Mouse (Mus musculus) midbrain, embryonic 14.5 days (tissue): ENCODE data around the gene Zfp648. TPM values are rescaled to one million over a fixed set of nuclear protein-coding genes. Genes with fewer than 3 reads are reported as not detected.

Source experiments
- ATAC-seq: fragments of 200-750 bp; cut with Nextera tagmentation; 2 replicates; pipeline ENCODE4 v1.8.0; 2017; ENCODE audit warnings: moderate number of reproducible peaks, moderate library complexity; ENCODE audit not compliant: low FRiP score, low TSS enrichment
- DNase-seq: peaks from one replicate; pipeline ENCODE4 v3.0.0-alpha.2; 2015
- H3K27ac ChIP-seq: fragments of 300-500 bp; sonication (generic); replicated peaks from 2 replicates; pipeline ENCODE4 v1.5.1; 2014; ENCODE audit warnings: mild to moderate bottlenecking, low read depth, low read length, moderate library complexity
- H3K27me3 ChIP-seq: fragments of 300-500 bp; sonication (generic); 2 replicates; pipeline ENCODE4 v1.6.1; 2014; ENCODE audit warnings: low read length, control low read depth, mixed read lengths; ENCODE audit not compliant: control insufficient read depth, insufficient read depth
- H3K36me3 ChIP-seq: fragments of 300-500 bp; sonication (generic); 2 replicates; pipeline ENCODE4 v1.6.1; 2014; ENCODE audit warnings: low read length, control low read depth; ENCODE audit not compliant: control insufficient read depth, insufficient read depth
- H3K4me1 ChIP-seq: fragments of 300-500 bp; sonication (generic); 2 replicates; pipeline ENCODE4 v1.6.1; 2014; ENCODE audit warnings: mild to moderate bottlenecking, antibody characterized with exemption, low read length, control low read depth; ENCODE audit not compliant: control insufficient read depth, insufficient read depth
- H3K4me2 ChIP-seq: fragments of 300-500 bp; sonication (generic); 2 replicates; pipeline ENCODE4 v1.6.1; 2014; ENCODE audit warnings: mild to moderate bottlenecking, low read length, moderate library complexity
- H3K4me3 ChIP-seq: fragments of 300-500 bp; sonication (generic); replicated peaks from 2 replicates; pipeline ENCODE4 v1.5.1; 2014; ENCODE audit warnings: low read depth, low read length
- H3K9ac ChIP-seq: fragments of 300-500 bp; sonication (generic); replicated peaks from 2 replicates; pipeline ENCODE4 v1.6.1; 2014; ENCODE audit warnings: mild to moderate bottlenecking, low read length, moderate library complexity
- H3K9me3 ChIP-seq: fragments of 300-500 bp; sonication (generic); 2 replicates; pipeline ENCODE4 v1.6.1; 2016; ENCODE audit warnings: low read length, control low read depth, mixed read lengths; ENCODE audit not compliant: control insufficient read depth
- WGBS: fragments of 180-500 bp; shearing (Covaris S2); extraction: QIAGEN DNeasy Blood & Tissue Kit; methylation state at CpG from one replicate; pipeline ENCODE4 v1.1.7; 2014; 5-methylcytosine and 5-hydroxymethylcytosine counted together
- polyA plus RNA-seq: library from polyadenylated mRNA; unstranded; fragments of >200 nt; fragmentation: Nextera tagmentation; extraction: Ambion mirVana; gene quantifications from 2 replicates; pipeline ENCODE4 v1.2.1, GENCODE M21; 2014

Gene Zfp648
- polyA plus RNA-seq, 1 experiment from 2014 or later: 0.36 TPM

DNA sequence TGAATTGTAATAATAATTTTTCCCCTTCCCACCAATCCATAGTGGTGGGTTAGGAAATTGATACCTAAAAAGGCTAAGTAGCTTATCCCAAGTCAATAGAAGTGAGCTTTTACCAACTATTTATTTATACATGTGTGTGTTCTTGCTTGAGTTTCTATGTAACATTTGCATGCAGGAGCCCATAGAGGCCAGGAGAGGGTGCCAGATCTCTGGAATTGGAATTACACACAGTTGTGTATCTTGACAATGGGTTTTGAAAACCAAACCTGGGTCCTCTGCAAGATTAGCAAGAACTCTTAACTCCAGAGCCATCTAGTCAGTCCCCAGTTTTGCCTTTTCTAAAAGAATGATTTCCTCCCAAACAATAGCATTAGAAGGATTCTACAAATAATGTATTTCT lies 37.9 kb downstream of the Zfp648 start:
- no peak for ATAC-seq
- H3K9ac ChIP-seq: no peak overlapping the region
- H3K4me1 ChIP-seq: no peaks in the 10 kb centered on the region
- H3K27ac ChIP-seq: no peak overlapping the region
- peak; percentile 39 for DNase-seq
- no peaks in the 10 kb centered on the region for H3K27me3 ChIP-seq
- H3K36me3 ChIP-seq: no peaks in the 10 kb centered on the region
- no peak overlapping the region for H3K4me2 ChIP-seq
- H3K4me3 ChIP-seq: no peak overlapping the region
- no peaks in the 10 kb centered on the region for H3K9me3 ChIP-seq

- H3K9me3 ChIP-seq: no peaks in the 10 kb centered on the region
- no peak overlapping the region for H3K27ac ChIP-seq
- no peak overlapping the region for H3K4me2 ChIP-seq
- H3K4me3 ChIP-seq: no peak overlapping the region
- no peaks in the 10 kb centered on the region for H3K36me3 ChIP-seq
- no peak for DNase-seq
- ATAC-seq: no peak
- WGBS: 85% methylated on average over 2 of the region's 2 CpGs
- no peaks in the 10 kb centered on the region for H3K4me1 ChIP-seq
- no peaks in the 10 kb centered on the region for H3K27me3 ChIP-seq
- no peak overlapping the region for H3K9ac ChIP-seq
These were observed 50.2 kb downstream of the Zfp648 start for GRCm38 (mm10) chr1:154251186-154251585.

DNA sequence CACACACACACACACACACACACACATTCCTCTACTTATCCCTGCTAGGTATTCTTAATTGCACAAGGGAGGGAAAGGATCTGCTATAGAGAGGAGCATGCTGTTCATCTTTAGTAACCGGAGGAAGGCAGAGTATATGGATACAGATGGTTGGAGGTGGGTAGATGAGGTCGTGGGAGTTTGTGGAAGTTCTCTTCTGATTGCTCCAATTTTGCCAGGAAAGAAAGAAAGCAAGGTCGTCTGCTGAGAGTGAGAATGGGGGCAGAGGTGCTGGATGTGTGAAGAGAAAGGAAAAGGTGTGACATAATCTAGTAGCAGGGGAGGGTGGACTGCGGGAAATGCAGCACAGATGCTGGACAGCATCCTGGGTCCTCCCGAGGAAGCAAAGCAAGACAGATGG lies 51.8 kb downstream of the Zfp648 start:
- WGBS: 80% methylated on average over 5 of the region's 5 CpGs
- Histone ChIP-seq H3K9ac (no peak overlapping the region), H3K9me3 (no peaks in the 10 kb centered on the region), H3K27me3 (no peaks in the 10 kb centered on the region), H3K4me1 (no peaks in the 10 kb centered on the region), H3K36me3 (no peaks in the 10 kb centered on the region), H3K27ac (no peak overlapping the region), H3K4me2 (no peak overlapping the region), H3K4me3 (no peak overlapping the region)
- DNase-seq (no peak), ATAC-seq (no peak)
